Mouse (Mus musculus) natural killer cell, adult 2 months (primary cell): Measurements from ENCODE around the gene Zmat5.
"Not testable (repeated sequence)": the region's sequence is repeated elsewhere in the genome, so short reads cannot be mapped to it uniquely, and the experiment has no call there.

Source experiments
- DNase-seq, 2 experiments: peaks; one replicate each; pipeline ENCODE4 v3.0.0; 2022; ENCODE audit warnings: low spot score in 2 of 2

Zmat5 gene

GRCm38 (mm10) chr11:4688632-4689380 lies 15.7 kb upstream of the Zmat5 start:
- no peak for DNase-seq

- DNase-seq: no peak
Measured at GRCm38 (mm10) chr11:4690353-4690752, 14.1 kb upstream of the Zmat5 start.

GRCm38 (mm10) chr11:4691213-4691612 lies 13.3 kb upstream of the Zmat5 start:
- no peak for DNase-seq

GRCm38 (mm10) chr11:4692162-4692561 lies 12.3 kb upstream of the Zmat5 start:
- DNase-seq: no peak

GRCm38 (mm10) chr11:4697043-4697983 lies 7.2 kb upstream of the Zmat5 start:
- no peak for DNase-seq

GRCm38 (mm10) chr11:4700726-4701125 lies 3.8 kb upstream of the Zmat5 start:
- DNase-seq: no peak

GRCm38 (mm10) chr11:4703688-4704071 lies 798 bp upstream of the Zmat5 start:
- DNase-seq: no peak

GRCm38 (mm10) chr11:4705178-4705577 lies 700 bp downstream of the Zmat5 start:
- DNase-seq: no peak

- not testable (repeated sequence) for DNase-seq
Measured at GRCm38 (mm10) chr11:4710188-4710587, 5.7 kb downstream of the Zmat5 start.

GRCm38 (mm10) chr11:4712822-4713221 lies 8.3 kb downstream of the Zmat5 start:
- no peak for DNase-seq

GRCm38 (mm10) chr11:4714727-4715126 lies 10.2 kb downstream of the Zmat5 start:
- no peak for DNase-seq

GRCm38 (mm10) chr11:4715596-4715995 lies 11.1 kb downstream of the Zmat5 start:
- no peak for DNase-seq

GRCm38 (mm10) chr11:4716530-4717236 lies 12.2 kb downstream of the Zmat5 start:
- DNase-seq: no peak

- no peak for DNase-seq
Measured at GRCm38 (mm10) chr11:4718548-4718947, 14.1 kb downstream of the Zmat5 start.

- DNase-seq: no peak
Measured at GRCm38 (mm10) chr11:4719961-4720360, 15.5 kb downstream of the Zmat5 start.

GRCm38 (mm10) chr11:4720393-4720792 lies 15.9 kb downstream of the Zmat5 start:
- DNase-seq: no peak

- DNase-seq: no peak
Measured at GRCm38 (mm10) chr11:4720900-4721580, 16.6 kb downstream of the Zmat5 start.

GRCm38 (mm10) chr11:4721728-4722127 lies 17.2 kb downstream of the Zmat5 start:
- DNase-seq: no peak

GRCm38 (mm10) chr11:4729603-4730002 lies 25.1 kb downstream of the Zmat5 start:
- no peak for DNase-seq

- no peak for DNase-seq
Measured at GRCm38 (mm10) chr11:4730096-4730495, 25.6 kb downstream of the Zmat5 start.

GRCm38 (mm10) chr11:4730913-4731312 lies 26.4 kb downstream of the Zmat5 start:
- no peak for DNase-seq

GRCm38 (mm10) chr11:4731781-4732180 lies 27.3 kb downstream of the Zmat5 start:
- DNase-seq: no peak
